Mouse (Mus musculus) mesoderm, embryonic 11.5 days (tissue): ENCODE measurements at regions not wholly inside any gene's neighbourhood (a gene's known extent, or its start where the extent isn't known, plus 50 kb on each side); places are given as distances from the start of the nearest gene placed in this dataset.

Source experiments
- DNase-seq: peaks from one replicate; pipeline ENCODE4 v3.0.0-alpha.2; 2012; ENCODE audit warnings: low read depth, low spot score

DNA sequence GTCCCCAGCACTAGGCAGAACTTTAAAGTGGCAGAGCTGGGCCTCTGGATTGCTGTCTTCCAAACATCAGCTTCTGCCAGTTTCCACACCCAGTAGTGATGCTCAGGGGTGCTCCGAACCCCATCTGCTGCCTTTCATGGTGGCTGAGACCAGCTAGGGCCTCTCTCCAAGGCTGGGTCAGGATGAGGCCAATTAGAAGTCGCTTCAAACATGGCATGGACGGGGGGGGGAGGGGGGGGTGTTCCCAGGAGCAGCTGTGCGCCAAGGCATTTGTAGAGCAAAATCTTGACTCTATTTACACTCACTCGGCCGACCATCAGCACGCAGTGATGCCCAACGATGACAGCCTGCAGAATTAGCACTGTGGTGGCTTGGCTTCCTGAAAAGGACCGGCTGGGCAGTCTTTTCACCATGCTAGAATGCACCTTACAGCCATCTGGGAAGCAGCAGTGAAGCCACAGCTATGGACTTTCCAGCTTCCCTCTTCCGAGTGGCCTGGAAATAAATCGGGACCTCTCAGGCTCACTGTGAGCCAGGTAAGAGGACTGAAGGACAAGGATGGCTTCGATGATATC lies 73.7 kb upstream of the Msx1 start:
- DNase-seq, result no peak

GRCm38 (mm10) chr5:37897501-37897900 lies 73.1 kb upstream of the Msx1 start:
- no peak for DNase-seq

DNA sequence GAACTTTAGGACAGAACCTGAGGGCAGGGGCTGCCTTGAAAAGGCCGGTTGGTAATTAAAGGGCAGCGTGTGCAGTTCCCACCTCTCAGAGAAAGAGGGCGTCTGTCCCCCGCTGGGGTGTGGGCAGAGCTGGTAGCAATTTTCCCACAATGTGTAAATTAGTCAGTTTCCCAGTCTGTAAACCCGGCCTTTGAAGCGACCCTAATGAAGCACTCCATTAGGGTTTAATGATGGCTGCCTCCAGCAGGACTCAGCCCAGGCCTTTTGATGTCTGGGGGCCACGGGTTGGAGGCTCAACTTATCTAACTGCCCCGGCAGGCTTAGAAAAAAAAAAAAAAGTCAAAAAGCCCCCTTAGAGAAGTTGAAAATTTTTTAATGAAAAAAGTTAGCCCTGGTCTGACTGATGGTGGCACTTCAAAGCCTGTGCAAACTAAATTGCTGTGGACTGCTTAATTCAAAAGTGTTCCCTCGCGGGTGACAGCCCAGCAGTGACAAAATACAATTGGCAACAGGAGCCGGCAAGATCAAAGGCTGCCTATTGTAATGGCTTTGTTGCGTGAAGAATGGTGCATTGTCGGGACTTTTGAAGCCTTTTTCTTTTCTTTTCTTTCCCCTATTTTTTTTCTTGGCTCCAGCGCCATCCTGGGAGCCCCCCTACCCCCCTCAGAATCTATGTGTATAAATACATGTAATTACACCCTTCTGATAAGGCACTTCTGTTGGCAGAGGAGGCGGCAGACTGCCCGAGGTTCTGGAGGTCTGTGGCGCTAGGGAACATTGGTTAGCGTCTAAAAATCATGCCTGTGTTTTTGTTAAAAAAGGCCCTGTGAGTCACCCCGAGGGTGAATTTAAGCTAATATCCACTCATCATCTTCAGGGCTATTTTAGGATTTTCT lies 71.3 kb upstream of the Msx1 start:
- peak; percentile 81 for DNase-seq

GRCm38 (mm10) chr5:37893639-37894550 lies 69.5 kb upstream of the Msx1 start:
- peak; percentile 85 for DNase-seq

- DNase-seq, result no peak
Observed at GRCm38 (mm10) chr5:37890641-37891040, 66.3 kb upstream of the Msx1 start.

- DNase-seq, result no peak
Observed at GRCm38 (mm10) chr5:37879668-37880380, 55.4 kb upstream of the Msx1 start.

- no peak for DNase-seq
Observed at GRCm38 (mm10) chr5:37876240-37876639, 51.9 kb upstream of the Msx1 start.

- no peak for DNase-seq
Observed at GRCm38 (mm10) chr5:37875452-37875851, 51.1 kb upstream of the Msx1 start.

DNA sequence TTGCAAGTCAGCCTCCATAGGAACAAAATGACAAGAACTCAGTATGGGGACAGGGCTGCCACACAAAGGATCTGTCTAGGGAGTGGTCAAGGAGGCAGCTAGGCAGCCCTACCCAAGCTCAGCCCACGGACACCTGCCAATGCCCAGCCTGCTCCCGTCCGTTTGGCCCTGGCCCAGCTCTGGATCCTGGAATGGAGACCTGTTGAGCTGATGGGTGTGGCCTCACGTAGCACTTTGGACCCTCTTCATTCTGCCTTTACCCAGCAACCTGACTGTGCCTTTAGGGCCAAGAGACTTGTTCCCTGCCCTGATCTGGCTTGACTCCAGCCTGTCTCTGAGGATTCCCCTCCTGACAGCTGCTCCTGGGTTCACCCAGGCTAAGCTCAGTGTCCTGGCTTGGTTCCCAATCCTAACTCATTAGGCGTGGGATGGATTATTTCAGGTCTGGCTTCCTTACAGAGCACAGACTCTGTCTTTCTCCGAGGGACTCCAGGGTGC lies 50.5 kb upstream of the Msx1 start:
- DNase-seq, result no peak
